Mouse (Mus musculus) c-Kit-positive CD71-positive TER-119-positive erythroid progenitor cells, embryonic 14.5 days (primary cell): ENCODE data around the gene Camsap2.

Experiments used
- DNase-seq: peaks from one replicate; pipeline ENCODE4 v3.0.0-alpha.2; 2013; ENCODE audit warnings: low spot score

Gene Camsap2

GRCm38 (mm10) chr1:136258495-136258894, 87.4 kb downstream of the Camsap2 start:
- no peak for DNase-seq

GRCm38 (mm10) chr1:136255657-136256056, 90.2 kb downstream of the Camsap2 start:
- DNase-seq: no peak

- no peak for DNase-seq
These were observed 90.7 kb downstream of the Camsap2 start for GRCm38 (mm10) chr1:136255174-136255573.

GRCm38 (mm10) chr1:136254503-136255065, 91.3 kb downstream of the Camsap2 start:
- no peak for DNase-seq

- DNase-seq: no peak
These were observed 92.4 kb downstream of the Camsap2 start for GRCm38 (mm10) chr1:136253472-136253871.

- DNase-seq: no peak
These were observed 96.2 kb downstream of the Camsap2 start for GRCm38 (mm10) chr1:136249662-136250061.

GRCm38 (mm10) chr1:136247393-136247792, 98.5 kb downstream of the Camsap2 start:
- no peak for DNase-seq

- DNase-seq: no peak
These were observed 101.4 kb downstream of the Camsap2 start for GRCm38 (mm10) chr1:136244469-136244868.

- no peak for DNase-seq
These were observed 104.1 kb downstream of the Camsap2 start for GRCm38 (mm10) chr1:136241801-136242200.

GRCm38 (mm10) chr1:136238495-136238894, 107.4 kb downstream of the Camsap2 start:
- DNase-seq: no peak

GRCm38 (mm10) chr1:136234595-136235092, 111.3 kb downstream of the Camsap2 start:
- DNase-seq: no peak

GRCm38 (mm10) chr1:136233892-136234594, 111.9 kb downstream of the Camsap2 start, which contains the start of gene Inava:
Gene Inava, minus strand, starts transcription at chr1:136234264.
- no peak for DNase-seq

- DNase-seq: no peak
These were observed 112.7 kb downstream of the Camsap2 start for GRCm38 (mm10) chr1:136232986-136233790.

- no peak for DNase-seq
These were observed 113.5 kb downstream of the Camsap2 start for GRCm38 (mm10) chr1:136232285-136232926.

GRCm38 (mm10) chr1:136231596-136231995, 114.3 kb downstream of the Camsap2 start:
- no peak for DNase-seq

- no peak for DNase-seq
These were observed 115.7 kb downstream of the Camsap2 start for GRCm38 (mm10) chr1:136230201-136230600.

GRCm38 (mm10) chr1:136229040-136229373, 116.9 kb downstream of the Camsap2 start:
- DNase-seq: no peak

- no peak for DNase-seq
These were observed 117.4 kb downstream of the Camsap2 start for GRCm38 (mm10) chr1:136228328-136229039.

- no peak for DNase-seq
These were observed 118.0 kb downstream of the Camsap2 start for GRCm38 (mm10) chr1:136227870-136228269.

- DNase-seq: no peak
These were observed 119.3 kb downstream of the Camsap2 start for GRCm38 (mm10) chr1:136226626-136227025.

GRCm38 (mm10) chr1:136225846-136226245, 120.1 kb downstream of the Camsap2 start:
- DNase-seq: no peak
